Mouse (Mus musculus): ENCODE results near the gene Qk. TPM values are rescaled to one million over a fixed set of nuclear protein-coding genes. Genes with fewer than 3 reads are reported as not detected.

The Qk gene
- total RNA-seq, 2 experiments from 2014 or later, result 76.5 to 106 TPM

DNA sequence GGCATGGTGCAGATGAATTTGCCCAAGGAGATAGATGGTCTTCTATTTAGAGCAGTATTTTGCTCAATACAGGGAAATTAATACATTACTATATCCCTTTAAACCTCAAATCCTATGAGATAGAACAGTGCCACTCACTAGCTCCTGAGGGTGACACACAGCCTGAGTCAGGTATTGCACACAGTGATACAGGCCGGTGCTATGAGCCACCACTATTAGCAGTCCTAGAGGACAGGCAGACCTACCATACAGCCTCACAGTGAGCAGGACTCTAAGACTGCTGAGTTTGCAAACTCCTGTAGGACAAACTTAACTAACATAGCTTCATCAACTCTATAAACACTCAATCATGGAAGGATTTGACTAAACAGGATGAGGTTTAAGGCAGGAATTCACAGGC, 51.2 kb downstream of the Qk start:
- no peak for ATAC-seq (replicated peaks; ENCODE audit: poor library complexity, severe bottlenecking)

DNA sequence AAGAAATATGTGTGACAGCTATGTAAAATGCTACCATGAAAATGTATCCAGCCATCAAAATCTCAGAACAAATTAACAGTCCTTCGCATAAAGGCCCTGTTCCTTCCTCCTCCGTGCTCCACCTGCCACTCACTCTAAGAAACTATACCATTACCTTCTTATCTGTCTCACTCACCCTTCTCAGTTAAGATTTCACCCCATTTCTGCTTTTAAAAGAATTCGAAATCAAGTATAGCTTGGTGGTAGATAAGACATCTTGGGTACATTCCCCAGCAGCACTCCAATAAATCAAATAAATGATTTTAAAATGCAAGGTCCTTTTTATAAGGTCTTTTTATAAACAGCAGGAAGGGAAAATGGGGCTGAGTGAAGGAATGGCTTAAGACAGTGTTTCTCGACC, 53.4 kb downstream of the Qk start:
- no peak for ATAC-seq (replicated peaks; ENCODE audit: poor library complexity, severe bottlenecking)

DNA sequence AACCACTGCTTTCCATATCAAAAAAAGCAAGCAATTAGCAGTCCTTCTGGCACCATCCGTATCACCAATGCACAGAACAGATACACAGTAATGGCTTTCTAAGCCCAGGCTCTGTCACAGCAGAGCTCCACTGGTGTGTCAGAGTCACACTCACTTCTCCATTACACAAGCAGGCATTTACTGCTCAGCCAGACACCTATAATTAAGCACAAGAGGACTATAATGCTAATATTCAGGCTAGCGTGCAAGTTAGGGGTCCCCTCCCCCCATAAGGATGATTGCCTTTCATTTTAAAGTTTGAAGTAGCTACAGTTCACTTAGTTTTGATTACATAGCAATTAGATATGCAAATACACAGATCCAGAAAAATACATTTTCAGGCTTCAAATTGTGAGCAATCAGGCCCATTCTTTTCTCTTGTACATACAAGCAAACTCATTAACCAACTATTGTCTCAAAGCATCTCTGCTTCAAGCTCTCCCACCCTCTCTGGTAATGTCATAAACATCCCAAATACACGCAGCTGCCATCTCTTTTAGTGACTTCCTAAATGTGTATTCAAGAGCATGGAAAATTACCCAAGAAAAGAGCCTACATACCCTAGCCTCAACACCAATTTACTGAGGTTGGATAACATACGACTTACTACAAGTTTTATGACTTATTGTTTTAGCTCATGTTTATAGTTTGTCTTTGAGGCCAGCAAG, 68.2 kb downstream of the Qk start:
- ATAC-seq (replicated peaks; ENCODE audit: poor library complexity, severe bottlenecking), result no peak

- no peak for ATAC-seq (replicated peaks; ENCODE audit: poor library complexity, severe bottlenecking)
Measured at GRCm38 (mm10) chr17:10240081-10240480, 79.6 kb downstream of the Qk start.

DNA sequence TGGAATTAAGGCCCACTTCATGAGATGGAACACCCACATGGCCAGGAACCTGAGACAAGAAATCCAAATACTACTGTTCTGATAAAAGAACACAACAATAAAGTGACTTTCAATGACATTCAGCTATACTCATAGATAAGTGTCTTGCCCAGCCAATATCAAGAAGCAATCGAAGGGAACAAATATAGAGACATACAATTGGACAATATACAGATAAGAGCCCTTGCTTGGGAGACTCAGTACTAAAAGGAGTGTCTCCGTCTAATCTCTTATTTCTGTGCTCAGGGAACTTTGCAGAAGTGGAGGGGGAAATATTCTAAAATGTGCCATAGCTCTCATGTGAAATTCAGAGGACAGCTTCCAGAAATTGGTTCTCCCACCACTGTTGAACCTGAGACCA, 83.1 kb downstream of the Qk start:
- ATAC-seq (replicated peaks; ENCODE audit: poor library complexity, severe bottlenecking), result no peak

DNA sequence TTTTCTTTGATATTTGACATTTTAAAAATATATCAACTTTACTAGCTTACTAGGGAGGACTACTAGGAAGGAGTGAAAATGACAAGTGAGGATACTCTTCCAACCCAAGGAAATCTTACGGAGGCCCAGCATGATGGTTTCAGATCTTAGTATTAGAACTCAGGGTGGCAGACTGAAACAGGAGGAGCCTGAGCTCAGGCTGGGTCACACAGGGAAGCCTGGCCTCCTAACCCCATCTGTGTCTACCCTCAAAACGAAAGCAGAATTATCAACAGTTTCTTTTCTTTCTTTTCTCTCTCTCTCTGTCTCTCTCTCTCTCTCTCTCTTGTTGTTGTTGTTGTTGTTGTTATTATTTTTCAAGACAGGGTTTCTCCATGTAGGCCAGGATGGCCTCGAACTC, 87.2 kb downstream of the Qk start:
- peak; percentile 84 for ATAC-seq (replicated peaks; ENCODE audit: poor library complexity, severe bottlenecking)

GRCm38 (mm10) chr17:10227798-10228538, 91.7 kb downstream of the Qk start:
- no peak for ATAC-seq (replicated peaks; ENCODE audit: poor library complexity, severe bottlenecking)

DNA sequence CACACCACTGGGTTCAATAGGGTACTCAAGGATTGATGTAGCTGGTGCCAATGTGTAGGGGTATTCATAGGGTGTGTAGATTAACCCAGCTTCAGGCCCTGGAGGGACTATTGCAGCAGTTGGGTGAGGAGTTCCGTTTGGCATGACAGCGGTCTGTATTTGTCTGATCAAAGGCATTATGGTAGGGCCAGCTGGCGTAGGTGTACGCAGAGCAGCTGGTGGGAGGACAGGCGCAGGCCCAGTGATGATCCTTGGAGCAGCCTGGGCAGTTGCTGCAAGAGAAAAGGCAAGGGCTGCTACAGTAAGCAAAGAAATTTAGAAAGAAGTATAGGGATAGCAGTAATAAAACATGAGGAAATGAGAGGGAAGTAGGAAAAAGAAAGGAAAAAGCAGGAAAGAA, 103.5 kb downstream of the Qk start:
- ATAC-seq (replicated peaks; ENCODE audit: poor library complexity, severe bottlenecking), result no peak

- ATAC-seq (replicated peaks; ENCODE audit: poor library complexity, severe bottlenecking), result no peak
Measured at GRCm38 (mm10) chr17:10209154-10209777, 110.4 kb downstream of the Qk start.

- ATAC-seq (replicated peaks; ENCODE audit: poor library complexity, severe bottlenecking), result no peak
Measured at GRCm38 (mm10) chr17:10198662-10199061, 121.0 kb downstream of the Qk start.

- no peak for ATAC-seq (replicated peaks; ENCODE audit: poor library complexity, severe bottlenecking)
Measured at GRCm38 (mm10) chr17:10198231-10198630, 121.4 kb downstream of the Qk start.

DNA sequence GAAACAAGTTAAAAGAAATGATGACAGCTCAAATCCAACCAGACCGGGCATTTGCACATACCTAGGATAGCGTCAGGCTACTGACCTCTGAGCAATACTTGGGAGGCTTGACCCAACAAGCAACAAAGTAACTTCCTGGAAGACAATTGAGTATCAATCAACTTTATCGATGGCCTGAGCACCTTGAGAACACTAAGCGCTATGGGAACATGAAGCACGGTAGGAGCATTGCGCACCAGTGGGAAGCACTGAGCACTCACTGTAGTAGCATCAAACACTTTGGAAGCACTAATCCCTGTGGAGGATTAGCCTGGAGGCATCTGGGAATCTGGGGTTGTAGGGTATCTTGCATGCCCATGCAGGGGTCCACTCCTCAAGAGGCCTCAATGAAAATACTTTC, 124.0 kb downstream of the Qk start:
- no peak for ATAC-seq (replicated peaks; ENCODE audit: poor library complexity, severe bottlenecking)

- no peak for ATAC-seq (replicated peaks; ENCODE audit: poor library complexity, severe bottlenecking)
Measured at GRCm38 (mm10) chr17:10190857-10191256, 128.8 kb downstream of the Qk start.

GRCm38 (mm10) chr17:10188481-10188880, 131.2 kb downstream of the Qk start:
- no peak for ATAC-seq (replicated peaks; ENCODE audit: poor library complexity, severe bottlenecking)

GRCm38 (mm10) chr17:10187431-10188020, 132.1 kb downstream of the Qk start:
- no peak for ATAC-seq (replicated peaks; ENCODE audit: poor library complexity, severe bottlenecking)

GRCm38 (mm10) chr17:10181761-10182160, 137.9 kb downstream of the Qk start:
- no peak for ATAC-seq (replicated peaks; ENCODE audit: poor library complexity, severe bottlenecking)

- ATAC-seq (replicated peaks; ENCODE audit: poor library complexity, severe bottlenecking), result no peak
Measured at GRCm38 (mm10) chr17:10177096-10177495, 142.6 kb downstream of the Qk start.

- no peak for ATAC-seq (replicated peaks; ENCODE audit: poor library complexity, severe bottlenecking)
Measured at GRCm38 (mm10) chr17:10161258-10161657, 158.4 kb downstream of the Qk start.

DNA sequence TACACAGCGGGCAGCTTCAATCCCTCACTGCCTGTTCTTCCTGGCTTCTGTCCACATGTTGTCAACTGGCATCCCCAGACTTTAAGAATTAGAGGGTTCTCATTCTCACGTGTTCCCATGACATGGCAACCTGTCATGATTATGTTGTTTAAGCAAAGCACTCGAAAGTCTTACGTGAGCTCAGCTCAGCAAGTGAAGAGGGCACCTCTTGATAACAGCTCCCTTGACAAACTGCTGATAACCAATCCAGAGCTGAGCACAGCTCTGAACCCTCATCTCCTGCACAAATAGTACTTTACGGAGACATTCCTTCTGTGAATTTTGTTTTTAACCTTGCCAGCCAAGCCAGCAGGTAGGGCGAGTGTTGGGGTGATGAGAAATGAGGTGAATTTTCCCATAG, 159.2 kb downstream of the Qk start:
- ATAC-seq (replicated peaks; ENCODE audit: poor library complexity, severe bottlenecking), result no peak

DNA sequence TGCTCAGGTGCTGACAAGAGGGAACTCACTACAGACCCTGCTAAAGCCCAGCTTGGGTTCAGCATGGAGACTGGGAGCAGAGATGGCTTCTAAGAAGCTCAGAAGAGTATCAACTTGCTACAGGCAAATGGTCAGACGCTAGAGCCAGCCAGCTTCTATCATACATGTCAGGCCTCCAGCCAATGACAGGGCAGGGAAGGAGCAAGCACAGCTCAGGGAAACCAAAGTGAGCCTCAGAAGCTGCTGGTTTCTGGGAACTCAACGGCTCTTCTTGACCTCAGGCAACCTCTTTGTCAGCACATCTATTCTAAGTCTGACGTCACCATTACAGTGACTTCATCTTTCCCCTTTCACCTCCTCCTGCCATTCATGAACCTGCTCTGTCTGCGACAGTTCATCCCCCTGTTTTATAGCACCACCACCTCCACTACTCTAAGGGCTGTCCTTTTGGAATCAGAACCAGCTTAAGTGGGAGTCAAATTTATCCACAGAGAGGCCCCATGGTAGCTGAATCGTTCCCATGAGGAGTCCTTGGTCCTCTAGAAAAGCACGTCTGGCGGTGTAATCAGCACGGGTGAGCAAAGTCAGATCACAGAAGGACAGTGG, 166.7 kb downstream of the Qk start:
- no peak for ATAC-seq (replicated peaks; ENCODE audit: poor library complexity, severe bottlenecking)
